Mouse (Mus musculus) hindbrain, embryonic 11.5 days (tissue): Measurements from ENCODE around the gene Exoc2. TPM values are rescaled to one million over a fixed set of nuclear protein-coding genes. Genes with fewer than 3 reads are reported as not detected.

Experiments
- ATAC-seq: fragments of 200-750 bp; cut with Nextera tagmentation; 2 replicates; pipeline ENCODE4 v1.8.0; 2017; ENCODE audit warnings: mild to moderate bottlenecking, moderate TSS enrichment, moderate library complexity; ENCODE audit not compliant: low FRiP score
- DNase-seq: peaks from one replicate; pipeline ENCODE4 v3.0.0-alpha.2; 2015; ENCODE audit warnings: low spot score
- H3K27ac ChIP-seq: fragments of 300-500 bp; sonication (generic); 2 replicates; pipeline ENCODE4 v1.5.1; 2014; ENCODE audit warnings: mild to moderate bottlenecking, low read depth, low read length
- H3K27me3 ChIP-seq: fragments of 300-500 bp; sonication (generic); 2 replicates; pipeline ENCODE4 v1.6.1; 2014; ENCODE audit warnings: mild to moderate bottlenecking, low read length, moderate library complexity, mixed read lengths; ENCODE audit not compliant: control insufficient read depth, insufficient read depth
- H3K36me3 ChIP-seq: fragments of 300-500 bp; sonication (generic); 2 replicates; pipeline ENCODE4 v1.6.1; 2014; ENCODE audit warnings: mild to moderate bottlenecking, low read length, moderate library complexity, mixed read lengths; ENCODE audit not compliant: control insufficient read depth, insufficient read depth
- H3K4me1 ChIP-seq: fragments of 300-500 bp; sonication (generic); replicated peaks from 2 replicates; pipeline ENCODE4 v1.6.1; 2014; ENCODE audit warnings: low read length, mixed read lengths; ENCODE audit not compliant: control insufficient read depth, insufficient read depth
- H3K4me2 ChIP-seq: fragments of 300-500 bp; sonication (generic); replicated peaks from 2 replicates; pipeline ENCODE4 v1.6.1; 2014; ENCODE audit warnings: mild to moderate bottlenecking, low read depth, low read length
- H3K4me3 ChIP-seq: fragments of 300-500 bp; sonication (generic); 2 replicates; pipeline ENCODE4 v1.5.1; 2014; ENCODE audit warnings: low read depth, low read length
- H3K9ac ChIP-seq: fragments of 300-500 bp; sonication (generic); 2 replicates; pipeline ENCODE4 v1.6.1; 2014; ENCODE audit warnings: low read depth, low read length
- H3K9me3 ChIP-seq: fragments of 300-500 bp; sonication (generic); 2 replicates; pipeline ENCODE4 v1.6.1; 2016; ENCODE audit warnings: low read length; ENCODE audit not compliant: control insufficient read depth
- WGBS: fragments of 180-500 bp; shearing (Covaris S2); extraction: QIAGEN DNeasy Blood & Tissue Kit; methylation state at CpG from one replicate; pipeline ENCODE4 v1.1.7; 2014; 5-methylcytosine and 5-hydroxymethylcytosine counted together
- polyA plus RNA-seq: library from polyadenylated mRNA; unstranded; fragments of >200 nt; fragmentation: Nextera tagmentation; extraction: Ambion mirVana; gene quantifications from 2 replicates; pipeline ENCODE4 v1.2.1, GENCODE M21; 2014

The Exoc2 gene
- 41.2 and 45.8 TPM in 2 replicates for polyA plus RNA-seq

DNA sequence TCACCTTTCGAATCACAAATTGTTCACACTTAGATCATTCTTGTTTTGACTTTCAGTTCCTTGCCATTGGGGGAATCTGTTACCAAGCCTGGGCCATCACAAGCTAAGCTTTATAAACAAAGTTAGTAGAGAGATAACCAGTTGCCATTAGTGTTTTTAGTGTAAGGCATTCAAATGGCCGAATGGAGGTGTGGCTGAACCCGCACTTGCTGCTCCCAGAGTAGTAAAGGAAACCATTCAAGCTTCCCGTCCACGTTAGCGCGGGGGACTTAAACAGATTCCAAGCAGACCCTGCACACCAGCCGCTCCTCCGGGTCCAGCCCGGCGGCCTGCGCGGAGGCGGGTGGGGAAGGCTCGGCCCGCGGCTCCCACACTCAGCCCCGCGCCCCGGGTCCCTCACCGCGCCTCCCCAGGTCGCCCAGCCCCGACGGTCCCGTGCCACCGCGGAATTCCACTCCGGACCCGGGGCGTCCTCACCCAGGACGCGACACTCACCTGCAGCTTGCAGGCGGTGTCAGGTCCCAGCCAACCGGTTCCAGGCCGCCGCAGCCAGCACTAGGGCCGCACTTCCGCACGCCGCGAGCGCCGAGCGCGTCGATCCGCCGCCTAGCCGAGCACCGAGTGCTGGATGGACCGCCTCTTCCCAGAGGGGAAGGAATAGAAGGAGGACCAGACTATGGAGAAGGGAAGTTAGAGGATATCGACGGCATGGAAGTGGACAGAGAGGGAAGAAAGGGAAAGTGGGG is at the start of gene Exoc2, which contains the start of gene Gm5447:
Gene Exoc2, minus strand, starts transcription at position 593 of the 746 bp plus-strand sequence.
Gene Gm5447, plus strand, starts transcription at position 704 of the 746 bp plus-strand sequence.
- ATAC-seq (peak; percentile 98), DNase-seq (peak; percentile 92)
- under 1% methylated on average over 54 of the region's 54 CpGs for WGBS
- Histone ChIP-seq H3K4me1 (0 out of 2 replicates have a peak, but pooled peaks cover 2% of the 10 kb centered on the region), H3K4me2 (peak within 1 kb of the TSS; percentile 41), H3K27ac (peak within 1 kb of the TSS; percentile 49), H3K36me3 (no peaks in the 10 kb centered on the region), H3K27me3 (no peaks in the 10 kb centered on the region), H3K9me3 (no peaks in the 10 kb centered on the region), H3K9ac (peak within 1 kb of the TSS; percentile 70), H3K4me3 (peak within 1 kb of the TSS; percentile 86)

DNA sequence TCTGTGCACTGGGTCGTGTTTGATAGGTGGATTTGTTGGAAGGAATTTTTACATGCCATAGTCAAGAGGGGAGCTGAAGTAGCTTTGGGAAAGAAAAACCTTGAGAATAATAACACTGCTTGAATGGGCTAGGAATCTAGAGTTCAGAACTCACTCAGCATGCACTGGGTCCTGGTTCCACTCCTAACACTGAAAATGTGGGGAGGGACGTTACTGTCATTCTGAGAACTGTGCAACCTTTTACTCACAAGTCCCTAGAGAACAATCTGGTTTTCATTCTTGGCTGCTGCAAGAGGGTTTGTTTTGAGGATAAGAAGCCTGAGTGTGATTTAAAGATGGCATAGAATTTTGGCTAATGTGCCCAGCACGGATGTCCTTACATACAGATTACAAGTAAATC is 49.8 kb upstream of the Exoc2 start:
- Histone ChIP-seq H3K4me3 (no peak overlapping the region), H3K27ac (no peak overlapping the region), H3K27me3 (no peaks in the 10 kb centered on the region), H3K9me3 (no peaks in the 10 kb centered on the region), H3K36me3 (no peaks in the 10 kb centered on the region), H3K9ac (no peak overlapping the region), H3K4me2 (no peak overlapping the region), H3K4me1 (no peaks in the 10 kb centered on the region)
- no peak for ATAC-seq
- DNase-seq: no peak
- WGBS: 77% methylated on average over 3 of the region's 3 CpGs

DNA sequence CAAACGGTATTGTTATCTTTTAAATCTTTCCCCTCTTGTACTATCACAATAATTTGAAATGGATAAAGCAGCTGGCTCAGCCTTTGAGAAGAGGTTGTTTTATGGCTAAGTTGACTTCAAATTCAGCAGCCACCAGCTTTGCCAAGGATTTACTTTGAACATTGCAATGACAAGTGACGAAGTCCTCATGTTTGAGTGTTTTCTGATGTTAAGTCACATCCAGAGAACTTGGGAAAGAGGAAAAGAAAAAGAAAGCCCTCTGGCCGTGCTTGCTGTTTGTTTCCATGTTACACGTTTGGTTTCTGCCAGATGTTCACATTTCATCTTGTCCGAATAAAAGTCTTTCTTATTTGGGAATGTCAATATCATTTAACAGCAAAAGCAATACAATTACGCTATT is 48.0 kb upstream of the Exoc2 start:
- DNase-seq (no peak), ATAC-seq (no peak)
- Histone ChIP-seq H3K27me3 (no peaks in the 10 kb centered on the region), H3K27ac (no peak overlapping the region), H3K4me3 (no peak overlapping the region), H3K36me3 (no peaks in the 10 kb centered on the region), H3K4me2 (no peak overlapping the region), H3K4me1 (no peaks in the 10 kb centered on the region), H3K9ac (no peak overlapping the region), H3K9me3 (no peaks in the 10 kb centered on the region)
- WGBS: 74% methylated on average over 6 of the region's 6 CpGs

DNA sequence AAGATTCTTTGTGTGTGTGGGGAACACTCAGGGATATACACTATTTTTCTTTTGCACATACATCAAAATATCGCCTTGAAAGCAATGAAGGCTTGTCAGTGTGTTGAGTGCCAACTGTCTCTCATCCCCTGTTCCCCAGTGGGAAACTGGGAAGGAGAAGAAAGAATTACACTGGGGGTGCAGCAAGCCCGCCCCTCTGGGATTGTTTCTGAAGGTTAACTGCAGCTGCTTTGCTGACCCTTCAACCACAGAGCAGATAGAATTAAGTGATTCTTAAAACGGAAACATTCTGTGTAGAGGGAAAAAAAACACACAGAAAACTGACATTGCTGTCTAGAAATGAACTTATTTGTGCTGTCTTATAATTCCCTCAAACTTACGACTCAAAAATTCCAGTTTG is 47.6 kb upstream of the Exoc2 start:
- no peaks in the 10 kb centered on the region for H3K4me1 ChIP-seq
- H3K4me3 ChIP-seq: no peak overlapping the region
- no peak overlapping the region for H3K27ac ChIP-seq
- H3K36me3 ChIP-seq: no peaks in the 10 kb centered on the region
- no peaks in the 10 kb centered on the region for H3K27me3 ChIP-seq
- no peak overlapping the region for H3K9ac ChIP-seq
- WGBS: 54% methylated on average over 4 of the region's 4 CpGs
- H3K9me3 ChIP-seq: no peaks in the 10 kb centered on the region
- no peak for DNase-seq
- no peak overlapping the region for H3K4me2 ChIP-seq
- no peak for ATAC-seq

DNA sequence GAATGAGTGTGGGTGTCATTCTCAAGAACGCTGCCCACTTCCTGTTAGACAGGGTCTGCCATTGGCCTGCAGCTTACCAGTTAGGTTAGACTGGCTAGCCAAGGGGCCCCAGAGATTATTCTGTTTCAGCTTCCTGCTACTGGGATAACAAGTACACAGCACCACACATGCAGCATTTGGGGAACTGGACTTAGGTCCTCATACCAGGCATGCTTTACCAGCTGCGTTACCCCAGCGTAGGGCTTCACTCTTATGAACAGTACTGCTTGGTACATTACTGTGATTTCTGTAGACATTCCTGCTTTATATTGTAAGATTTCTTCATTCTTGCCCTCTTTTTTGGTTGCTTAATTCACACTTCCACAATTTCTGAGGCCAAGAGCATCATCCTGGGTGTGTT is 43.7 kb upstream of the Exoc2 start:
- no peak for ATAC-seq
- no peak overlapping the region for H3K4me2 ChIP-seq
- WGBS: 91% methylated on average over 3 of the region's 3 CpGs

DNA sequence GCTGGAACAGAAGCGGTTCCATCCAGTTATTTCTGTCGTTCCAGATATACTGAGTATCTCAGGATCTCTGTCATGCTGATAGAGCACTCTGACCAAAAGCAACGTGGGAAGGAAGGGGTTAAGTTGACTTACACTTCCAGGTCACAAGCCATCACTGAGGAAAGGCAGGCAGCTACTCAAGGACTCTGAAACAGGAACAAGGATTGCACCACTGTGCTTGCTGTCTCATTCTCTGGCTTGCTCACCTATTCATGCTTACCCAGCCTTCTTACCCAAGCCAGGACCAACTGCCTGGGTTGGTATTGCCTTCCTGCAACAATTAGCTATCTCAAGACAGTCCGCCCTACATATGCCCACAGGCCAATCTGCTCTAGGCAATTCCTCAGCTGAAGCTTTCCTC is 31.1 kb upstream of the Exoc2 start:
- ATAC-seq (no peak), DNase-seq (no peak)
- Histone ChIP-seq H3K4me3 (no peak overlapping the region), H3K9ac (no peak overlapping the region), H3K4me1 (no peaks in the 10 kb centered on the region), H3K27me3 (no peaks in the 10 kb centered on the region), H3K4me2 (no peak overlapping the region), H3K36me3 (no peaks in the 10 kb centered on the region), H3K9me3 (no peaks in the 10 kb centered on the region), H3K27ac (no peak overlapping the region)
- 68% methylated on average over 4 of the region's 4 CpGs for WGBS

More for the DNA sequence above, 43.7 kb upstream of the Exoc2 start:
- H3K4me3 ChIP-seq: no peak overlapping the region
- no peak overlapping the region for H3K27ac ChIP-seq
- no peaks in the 10 kb centered on the region for H3K9me3 ChIP-seq
- DNase-seq: no peak
- H3K27me3 ChIP-seq: no peaks in the 10 kb centered on the region
- no peaks in the 10 kb centered on the region for H3K4me1 ChIP-seq
- no peak overlapping the region for H3K9ac ChIP-seq
- H3K36me3 ChIP-seq: no peaks in the 10 kb centered on the region

DNA sequence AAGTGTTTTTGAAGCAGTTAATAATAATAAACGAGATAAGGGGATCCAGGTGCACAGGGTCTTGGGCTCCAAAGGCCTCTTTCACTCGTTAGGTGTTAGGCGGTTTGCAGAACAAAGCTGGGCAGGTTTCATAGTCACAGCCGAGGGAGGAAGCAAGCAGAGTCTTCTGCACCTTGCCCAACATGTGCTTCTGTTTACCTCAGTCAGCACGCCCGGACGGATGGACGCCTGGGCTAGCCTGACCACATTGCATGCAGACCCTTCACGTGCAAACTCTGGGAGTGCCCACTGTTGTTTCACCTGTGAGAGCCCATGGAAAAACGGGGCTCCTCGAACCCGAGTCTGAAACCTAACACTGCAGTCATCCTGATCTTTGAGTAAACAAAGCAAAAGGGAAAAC is 30.6 kb upstream of the Exoc2 start:
- no peak overlapping the region for H3K4me3 ChIP-seq
- no peak overlapping the region for H3K4me2 ChIP-seq
- H3K4me1 ChIP-seq: no peaks in the 10 kb centered on the region
- H3K9me3 ChIP-seq: no peaks in the 10 kb centered on the region
- no peaks in the 10 kb centered on the region for H3K36me3 ChIP-seq
- no peak overlapping the region for H3K9ac ChIP-seq
- DNase-seq (no peak), ATAC-seq (no peak)
- no peaks in the 10 kb centered on the region for H3K27me3 ChIP-seq
- 60% methylated on average over 12 of the region's 12 CpGs for WGBS
- no peak overlapping the region for H3K27ac ChIP-seq

DNA sequence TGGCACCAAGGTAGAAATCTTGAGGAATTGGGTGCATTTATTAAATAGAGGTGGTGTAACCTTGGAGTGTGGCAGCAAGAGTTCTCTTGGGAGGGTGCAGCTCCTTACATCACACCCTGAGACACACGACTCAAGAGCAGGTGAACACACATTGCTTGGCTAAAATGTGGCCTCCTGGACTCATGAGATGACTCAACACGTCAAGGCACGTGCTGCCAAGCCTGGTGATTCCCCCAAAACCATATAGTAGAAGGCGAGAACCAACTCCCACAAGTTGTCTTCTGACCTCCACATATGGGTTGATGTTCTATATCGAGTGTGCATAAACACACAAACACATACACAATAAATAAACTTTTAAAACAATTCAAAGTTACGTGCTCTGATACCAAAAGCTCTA is 25.9 kb upstream of the Exoc2 start:
- Histone ChIP-seq H3K4me2 (no peak overlapping the region), H3K36me3 (no peaks in the 10 kb centered on the region), H3K9me3 (no peaks in the 10 kb centered on the region), H3K27me3 (no peaks in the 10 kb centered on the region), H3K9ac (no peak overlapping the region), H3K4me3 (no peak overlapping the region), H3K4me1 (no peaks in the 10 kb centered on the region), H3K27ac (no peak overlapping the region)
- DNase-seq (no peak), ATAC-seq (no peak)
- WGBS: 89% methylated on average over 6 of the region's 6 CpGs

DNA sequence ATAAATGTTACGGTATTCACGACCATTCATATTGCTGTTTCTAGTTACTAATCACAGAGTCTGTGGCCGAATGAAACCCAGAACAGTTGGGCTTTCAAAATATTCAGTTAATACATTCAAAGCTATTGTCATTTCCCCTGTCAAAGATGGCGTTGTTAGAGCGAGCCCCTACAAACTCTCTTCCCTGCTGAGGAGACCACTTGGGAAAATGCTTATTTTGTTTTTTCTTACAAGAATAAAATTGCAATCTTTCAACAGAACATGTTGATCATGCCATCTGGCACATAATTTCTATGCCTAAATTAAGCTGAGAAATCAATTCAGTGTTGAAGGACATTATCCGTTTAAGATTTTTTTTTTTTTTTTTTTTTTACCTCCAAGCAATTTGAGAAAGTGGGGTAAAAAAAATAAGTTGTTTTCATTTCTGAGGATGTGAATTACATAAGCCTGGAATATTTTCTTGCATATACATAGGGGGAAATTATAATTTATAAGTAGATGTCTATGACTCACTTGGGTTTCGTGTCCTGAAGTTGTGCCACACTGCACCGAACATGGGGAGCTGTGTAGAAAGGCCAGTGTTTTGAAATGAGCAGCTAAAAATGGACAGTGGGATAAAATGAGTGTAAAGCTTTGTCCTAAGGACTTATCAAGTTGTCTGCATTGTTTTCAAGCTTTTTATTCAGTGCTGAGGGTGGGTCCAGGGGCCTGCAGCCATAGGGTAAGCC is 23.8 kb upstream of the Exoc2 start:
- ATAC-seq: no peak

More for the DNA sequence above, 23.8 kb upstream of the Exoc2 start:
- Histone ChIP-seq H3K36me3 (no peaks in the 10 kb centered on the region), H3K9ac (no peak overlapping the region), H3K27ac (no peak overlapping the region), H3K9me3 (no peaks in the 10 kb centered on the region), H3K4me3 (no peak overlapping the region), H3K27me3 (no peaks in the 10 kb centered on the region), H3K4me1 (no peaks in the 10 kb centered on the region), H3K4me2 (no peak overlapping the region)
- WGBS: 86% methylated on average over 8 of the region's 8 CpGs
- no peak for DNase-seq
